Mouse (Mus musculus) frontal cortex, postnatal 25 days (tissue): ENCODE measurements around the gene Mapk8ip3.
A peak's percentile ranks its signal among the peaks of the same experiment; 100 is the strongest.

Experiments
- DNase-seq, 2 experiments: peaks; one replicate each; pipeline ENCODE4 v3.0.0; 2022; ENCODE audit warnings: low spot score in 2 of 2

The Mapk8ip3 gene

DNA sequence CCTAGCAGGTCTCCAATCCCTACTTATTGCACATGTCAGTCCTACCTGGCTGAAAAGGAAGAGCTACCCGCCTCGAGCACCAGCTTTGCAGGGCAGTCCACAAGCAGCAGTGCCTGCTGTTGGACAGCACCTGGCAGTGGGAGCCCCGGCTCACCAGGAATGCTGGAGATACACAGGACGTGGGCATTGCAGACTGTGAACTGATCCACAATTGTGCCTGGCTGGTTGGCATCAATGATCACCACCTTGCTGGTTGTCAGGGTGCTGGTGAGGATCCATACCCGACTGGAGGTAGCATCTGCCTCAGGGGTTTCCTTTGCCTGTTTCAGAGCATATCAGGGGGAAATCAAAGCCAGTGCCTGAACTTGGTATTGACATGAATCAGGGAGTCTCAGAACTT lies 34.7 kb downstream of the Mapk8ip3 start:
- no peak for DNase-seq

DNA sequence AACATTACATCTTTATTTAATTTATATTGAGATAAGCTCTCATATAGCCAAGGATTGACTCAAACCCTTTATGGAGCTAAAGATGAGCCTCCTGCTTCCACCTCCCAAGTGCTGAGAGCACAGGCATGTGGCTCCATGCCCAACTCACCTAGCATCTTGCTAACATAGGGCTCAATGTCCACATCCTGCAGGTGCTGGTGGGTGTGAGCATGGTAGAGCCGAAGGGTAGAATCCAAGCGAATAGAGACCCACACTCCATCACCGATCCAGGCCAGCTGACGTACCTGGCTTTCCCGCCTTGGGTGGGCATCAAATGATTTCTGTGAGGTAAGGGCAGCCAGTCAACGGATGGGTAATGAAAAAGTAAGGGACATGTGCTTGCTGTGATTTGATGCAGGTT lies 36.8 kb downstream of the Mapk8ip3 start:
- no peak for DNase-seq

DNA sequence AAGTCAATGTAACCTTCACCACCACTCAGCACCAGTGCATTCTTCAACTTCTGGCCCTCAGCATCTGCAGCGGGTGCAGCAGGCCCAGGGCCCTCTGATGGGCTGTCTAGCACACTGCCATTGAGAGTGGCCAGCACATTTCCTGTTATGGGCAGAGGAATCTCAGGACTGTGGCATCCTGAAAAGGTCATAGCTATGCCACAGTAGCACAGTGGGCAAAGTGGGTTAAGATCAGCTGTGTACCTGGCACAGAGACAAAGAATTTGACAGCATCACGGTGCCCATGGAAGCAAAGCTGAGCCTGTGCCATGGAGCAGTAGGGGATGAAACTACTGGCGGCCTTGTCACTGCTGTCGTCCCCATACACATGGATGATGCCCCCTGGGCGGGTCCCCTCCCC lies 37.6 kb downstream of the Mapk8ip3 start:
- DNase-seq = no peak

DNA sequence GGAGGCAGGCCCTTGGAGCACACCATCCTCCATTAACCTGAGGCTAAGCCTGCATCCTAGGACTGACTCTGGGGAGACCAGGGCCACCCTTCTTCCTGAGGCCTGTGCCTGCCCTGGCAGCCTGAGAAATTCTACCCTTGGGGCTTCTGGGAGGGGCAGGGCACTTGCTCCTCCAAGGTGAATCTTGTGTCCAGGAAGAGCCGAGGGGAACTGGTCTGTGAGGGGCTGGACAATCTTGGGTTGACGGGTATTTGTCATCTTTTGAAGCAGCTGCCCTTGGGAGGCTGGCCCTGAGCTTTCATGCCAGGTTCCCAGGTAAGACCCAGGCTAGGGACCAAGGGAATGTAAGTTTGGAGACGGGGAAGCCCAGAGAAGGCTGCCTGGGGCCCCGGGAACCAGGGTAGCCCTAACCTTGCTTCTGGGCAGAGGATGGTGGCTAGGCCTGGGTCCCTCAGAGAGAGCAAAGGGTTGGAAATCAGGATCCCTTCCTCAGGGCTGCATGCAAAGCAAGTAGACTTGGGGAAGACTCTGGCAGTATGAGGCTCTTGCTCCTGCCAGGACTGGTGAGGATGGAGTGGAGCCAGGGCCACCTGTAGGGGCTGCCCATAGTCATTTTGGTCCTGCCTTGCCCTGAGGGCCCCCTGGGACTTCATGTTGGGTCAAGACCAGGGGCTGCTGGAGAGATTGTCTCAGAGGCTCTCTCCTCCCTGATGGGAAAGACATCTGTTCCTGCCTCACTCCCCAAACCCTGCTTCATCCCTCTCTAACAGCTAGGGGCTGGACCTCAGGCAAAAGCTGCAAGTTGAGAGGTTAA lies 38.5 kb downstream of the Mapk8ip3 start:
- no peak for DNase-seq

DNA sequence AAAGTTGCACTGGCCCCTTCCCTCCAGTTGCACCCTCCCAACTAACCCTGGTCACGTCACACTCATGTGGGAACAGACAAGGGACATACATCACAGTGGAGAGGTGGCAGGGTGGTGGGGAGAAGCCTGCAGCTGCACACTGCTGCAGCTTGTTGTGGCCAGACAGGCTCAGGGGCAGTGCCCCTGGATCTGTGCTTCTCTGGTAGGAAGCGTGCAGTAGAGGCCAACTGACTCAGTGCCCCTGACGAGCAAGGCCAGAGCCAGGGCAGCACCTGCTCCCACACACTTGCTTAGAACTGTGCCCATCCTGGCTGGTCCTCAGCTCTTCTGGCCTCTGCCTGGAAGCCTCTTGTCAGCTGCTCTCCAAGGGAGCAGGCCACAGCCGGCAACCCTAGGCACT lies 39.2 kb downstream of the Mapk8ip3 start:
- no peak for DNase-seq

DNA sequence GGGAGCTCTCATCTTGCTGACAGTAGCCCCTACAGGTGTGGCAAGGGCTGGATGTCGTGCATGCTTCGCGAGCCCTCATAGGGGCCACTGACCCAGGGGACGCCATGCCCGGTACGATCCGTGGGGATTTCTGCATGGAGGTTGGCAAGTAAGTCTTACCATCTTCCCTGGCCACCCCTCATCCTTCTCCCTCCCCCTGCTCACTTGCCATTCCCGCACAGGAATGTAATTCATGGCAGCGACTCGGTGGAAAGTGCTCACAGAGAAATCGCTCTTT lies 39.8 kb downstream of the Mapk8ip3 start:
- DNase-seq = no peak

DNA sequence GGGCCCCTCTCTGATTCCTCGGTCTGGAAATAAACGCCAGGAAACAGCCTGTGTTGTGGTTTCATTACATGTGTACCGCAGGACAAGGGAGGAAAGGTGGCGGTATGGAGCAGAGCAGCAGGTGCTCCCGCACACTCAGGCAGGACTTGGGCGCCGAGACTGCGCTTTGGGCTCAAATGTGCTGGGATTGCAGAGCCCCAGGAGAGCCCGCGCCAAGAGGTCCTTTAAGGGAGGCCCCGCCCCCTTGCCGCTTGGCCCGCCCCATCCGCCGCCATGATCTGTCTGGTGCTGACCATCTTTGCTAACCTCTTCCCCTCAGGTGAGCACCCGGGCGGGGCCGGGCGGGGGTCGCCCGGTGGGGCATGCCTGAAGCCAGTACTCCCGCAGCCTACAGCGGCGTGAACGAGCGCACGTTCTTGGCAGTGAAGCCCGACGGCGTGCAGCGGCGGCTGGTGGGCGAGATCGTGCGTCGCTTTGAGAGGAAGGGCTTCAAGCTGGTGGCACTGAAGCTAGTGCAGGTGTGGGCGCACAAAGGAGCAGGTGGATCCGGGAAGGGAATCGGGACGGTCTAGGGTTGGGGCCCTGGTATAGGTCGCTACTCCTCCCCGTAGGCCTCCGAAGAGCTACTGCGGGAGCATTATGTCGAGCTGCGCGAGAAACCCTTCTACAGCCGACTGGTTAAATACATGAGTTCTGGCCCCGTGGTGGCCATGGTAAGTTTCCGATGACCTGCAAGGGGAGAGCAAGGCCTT lies 40.4 kb downstream of the Mapk8ip3 start, which contains the start of gene Nme3:
Nme3 (plus strand) TSS at position 260 of the 752 bp plus-strand sequence.
- peak in 1 of 2 experiments; percentile 58 for DNase-seq

DNA sequence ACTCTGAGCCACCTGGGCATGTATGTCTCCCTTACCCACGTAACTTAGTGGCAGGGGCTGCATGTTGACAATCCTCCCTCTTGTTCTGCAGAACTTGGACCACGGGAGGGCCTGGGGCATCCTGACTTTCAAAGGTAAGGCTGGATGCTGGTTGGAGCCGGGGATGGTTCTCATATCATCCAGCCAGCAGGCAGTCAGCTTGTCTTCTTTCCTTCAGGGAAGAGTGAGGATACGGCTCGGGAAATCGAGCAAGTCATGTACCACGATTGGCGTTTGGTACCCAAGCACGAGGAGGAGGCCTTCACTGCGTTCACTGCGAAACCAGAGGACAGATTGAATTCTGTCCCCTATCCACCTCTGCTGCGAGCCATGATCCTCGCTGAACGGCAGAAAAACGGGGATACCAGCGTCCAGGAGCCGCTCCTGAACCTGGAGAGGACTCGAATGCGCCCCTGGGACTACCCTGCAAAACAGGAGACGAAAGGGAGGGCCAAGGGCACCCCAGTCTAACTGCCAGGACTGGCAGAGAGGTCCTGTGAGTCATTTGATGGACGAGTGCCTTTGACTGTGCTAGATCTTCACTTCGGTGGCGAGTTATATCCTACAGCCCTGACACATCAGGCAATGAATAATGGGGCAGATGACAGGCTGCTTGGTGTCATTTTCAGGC lies 41.1 kb downstream of the Mapk8ip3 start:
- DNase-seq = no peak

DNA sequence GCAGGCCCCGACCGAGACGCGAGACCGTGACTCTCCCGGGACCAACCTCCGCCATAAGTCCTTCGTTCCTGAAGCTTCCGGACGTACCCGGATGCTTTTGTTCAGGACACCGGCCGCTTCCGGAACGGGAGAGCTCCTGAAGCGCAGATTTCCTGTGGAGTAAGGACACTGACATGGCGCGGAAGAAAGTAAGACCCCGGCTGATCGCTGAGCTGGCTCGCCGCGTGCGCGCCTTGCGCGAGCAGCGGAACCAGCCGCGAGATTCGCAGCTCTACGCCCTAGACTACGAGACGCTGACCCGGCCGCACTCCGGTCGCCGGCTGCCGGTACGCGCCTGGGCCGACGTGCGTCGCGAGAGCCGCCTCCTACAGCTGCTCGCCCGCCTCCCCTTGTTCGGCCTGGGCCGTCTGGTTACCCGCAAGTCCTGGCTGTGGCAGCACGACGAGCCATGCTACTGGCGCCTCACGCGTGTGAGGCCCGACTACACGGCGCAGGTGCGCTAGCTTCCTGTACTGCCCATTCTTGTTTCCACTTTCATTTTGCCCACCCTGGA lies 41.7 kb downstream of the Mapk8ip3 start, which contains the start of the genes Eme2 and Mrps34:
Eme2 (minus strand) TSS at position 93 of the 553 bp plus-strand sequence.
Mrps34 (plus strand) TSS at position 122 of the 553 bp plus-strand sequence.
- peak; percentile 72 to 75 for DNase-seq

DNA sequence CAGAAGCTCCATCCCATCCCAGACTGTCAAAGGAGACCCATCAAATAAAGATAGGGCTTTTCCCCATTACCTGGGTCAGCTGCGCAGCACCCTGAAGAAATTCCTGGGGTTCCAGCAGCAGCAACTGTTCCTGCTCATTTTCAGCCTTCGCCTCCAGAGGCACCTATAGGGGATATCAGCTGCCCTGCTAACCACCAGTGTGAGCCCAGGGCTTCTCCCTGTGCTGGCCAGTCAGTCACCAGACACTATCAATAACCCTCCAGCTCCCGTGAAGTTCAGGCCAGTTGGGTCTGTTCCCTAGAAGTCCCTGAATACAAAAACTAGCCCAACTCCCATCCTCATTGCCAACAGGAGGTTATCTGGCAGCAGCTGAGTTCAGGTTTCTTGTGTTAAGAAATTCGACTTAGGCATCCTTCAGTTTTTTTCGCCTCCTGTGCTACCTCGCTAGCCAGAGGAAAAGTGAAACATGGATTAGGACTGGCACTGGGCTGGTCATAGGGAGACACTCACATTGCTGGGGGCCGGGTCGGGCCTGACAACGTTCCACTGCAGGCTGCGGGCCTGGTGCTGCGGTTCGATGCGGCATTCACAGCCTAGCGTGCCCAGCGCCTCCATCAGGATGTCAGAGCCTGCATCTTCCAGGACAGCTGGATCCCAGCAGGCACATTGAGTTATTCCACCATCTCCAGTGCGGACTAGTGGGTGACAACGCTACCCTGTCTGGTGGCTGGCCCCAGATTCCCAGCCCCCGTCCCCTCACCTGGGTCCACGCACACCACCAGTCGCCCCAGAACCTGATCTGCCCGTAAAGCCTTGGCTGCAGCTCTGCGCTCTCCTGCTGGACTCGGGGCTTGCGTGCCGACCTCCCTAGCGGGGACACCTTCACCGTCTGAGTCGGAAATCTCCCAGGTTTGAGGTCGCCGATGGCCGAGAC lies 42.4 kb downstream of the Mapk8ip3 start:
- no peak for DNase-seq

DNA sequence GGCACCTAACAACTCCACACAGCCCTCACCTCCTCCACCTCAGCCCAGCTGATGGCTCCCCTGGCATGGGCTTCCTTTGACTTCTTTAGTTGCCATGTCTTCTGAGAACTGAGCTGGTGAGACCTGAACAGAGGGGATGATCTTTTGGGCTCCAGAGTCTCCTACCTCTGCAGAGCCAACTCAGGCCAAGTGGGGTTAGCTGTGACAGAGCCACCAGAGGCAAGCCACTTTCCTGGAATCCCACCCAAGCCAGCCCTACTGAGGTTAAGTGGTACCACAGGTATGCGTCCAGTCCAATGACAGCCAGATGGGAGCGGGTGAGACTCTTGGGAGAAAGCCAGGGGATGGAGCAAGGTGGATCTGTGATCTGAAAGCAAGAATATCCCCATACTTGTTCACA lies 43.5 kb downstream of the Mapk8ip3 start:
- no peak for DNase-seq

DNA sequence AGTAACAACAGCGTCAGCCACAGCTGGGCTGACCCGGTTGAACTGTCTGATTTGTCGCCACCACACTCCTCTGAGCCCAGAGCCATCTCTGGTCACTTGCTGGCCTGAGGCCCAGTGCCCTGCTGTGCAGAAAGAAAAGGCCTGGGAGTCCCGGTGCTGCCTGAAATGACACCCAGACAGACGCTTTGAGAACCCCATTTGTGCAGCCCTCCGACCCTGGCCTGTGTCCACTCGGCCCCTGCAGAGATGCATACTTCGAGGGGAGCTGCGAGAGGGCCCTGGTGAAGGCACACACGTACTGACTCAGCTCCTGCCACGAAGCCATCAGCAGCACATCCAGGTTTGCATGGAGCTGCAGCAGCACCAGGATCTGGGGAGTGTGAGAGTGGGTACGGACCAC lies 44.0 kb downstream of the Mapk8ip3 start:
- no peak for DNase-seq

DNA sequence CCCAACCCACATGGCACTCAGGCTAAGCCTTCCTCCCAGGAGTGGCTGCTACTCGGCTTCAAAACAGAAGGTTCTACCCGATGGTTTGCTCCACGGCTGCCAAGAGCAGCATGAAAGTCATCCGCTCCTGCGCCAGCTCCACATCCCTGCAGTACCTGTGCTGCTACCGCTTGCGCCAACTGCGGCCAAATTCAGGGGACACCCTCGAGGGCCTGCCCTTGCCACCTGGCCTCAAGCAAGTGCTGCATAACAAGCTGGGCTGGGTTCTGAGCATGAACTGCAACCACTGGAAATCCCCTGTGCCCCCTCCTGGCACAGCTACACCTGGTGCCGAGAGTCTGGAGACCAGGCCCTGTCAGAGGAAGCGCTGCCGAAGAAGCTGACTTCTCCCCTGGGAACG lies 45.5 kb downstream of the Mapk8ip3 start:
- DNase-seq = no peak

DNA sequence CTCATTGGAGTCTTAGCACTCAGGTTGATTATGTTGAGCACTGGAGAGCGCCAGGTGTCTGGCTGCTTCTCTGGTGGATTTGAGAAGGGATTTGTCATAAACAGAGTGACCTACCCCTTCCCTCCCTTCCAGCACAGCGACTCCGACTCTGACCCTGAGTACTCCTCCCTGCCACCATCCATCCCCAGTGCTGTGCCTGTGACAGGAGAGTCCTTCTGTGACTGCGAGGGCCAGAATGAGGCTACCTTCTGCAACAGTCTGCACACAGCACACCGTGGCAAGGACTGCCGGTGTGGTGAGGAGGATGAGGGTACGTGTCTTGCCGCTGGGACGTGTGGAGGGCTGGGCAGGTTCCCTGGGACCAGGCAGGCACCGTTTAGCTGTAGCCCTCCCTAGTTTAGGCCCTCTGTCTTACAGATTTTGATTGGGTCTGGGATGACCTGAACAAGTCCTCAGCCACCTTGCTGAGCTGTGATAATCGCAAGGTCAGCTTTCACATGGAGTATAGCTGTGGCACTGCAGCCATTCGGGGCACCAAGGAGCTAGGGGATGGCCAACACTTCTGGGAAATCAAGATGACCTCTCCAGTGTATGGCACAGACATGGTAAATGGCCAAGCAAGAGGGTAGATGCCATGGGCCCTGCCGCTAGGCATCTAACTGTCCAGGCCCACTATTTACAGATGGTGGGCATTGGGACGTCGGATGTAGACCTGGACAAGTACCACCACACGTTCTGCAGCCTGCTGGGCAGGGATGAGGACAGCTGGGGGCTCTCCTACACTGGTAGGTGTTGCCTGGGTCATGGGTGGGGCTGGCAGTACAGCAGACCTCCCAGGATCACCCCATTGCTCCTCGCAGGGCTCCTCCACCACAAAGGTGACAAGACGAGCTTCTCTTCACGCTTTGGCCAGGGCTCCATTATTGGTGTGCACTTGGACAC lies 46.4 kb downstream of the Mapk8ip3 start:
- no peak for DNase-seq

DNA sequence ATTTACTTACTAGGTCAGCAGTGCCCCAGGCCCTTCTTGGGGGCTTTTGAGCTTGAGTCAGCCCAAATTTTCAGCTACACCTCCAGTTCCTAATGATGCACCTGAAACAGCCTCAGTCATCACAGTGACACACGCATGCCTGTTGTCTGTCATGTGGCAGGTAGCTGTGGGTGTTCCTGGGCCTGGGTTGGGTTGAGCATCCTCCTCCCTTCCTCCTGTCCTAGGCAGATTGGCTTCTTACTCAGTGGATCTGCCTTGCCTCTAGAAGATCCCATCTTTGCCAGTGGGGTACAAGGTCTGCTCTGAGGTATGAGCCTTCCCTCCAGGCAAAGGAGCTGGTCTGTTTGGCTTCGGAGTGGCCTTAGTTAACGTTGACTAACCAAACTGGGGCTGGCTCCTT lies 47.9 kb downstream of the Mapk8ip3 start:
- DNase-seq = no peak

DNA sequence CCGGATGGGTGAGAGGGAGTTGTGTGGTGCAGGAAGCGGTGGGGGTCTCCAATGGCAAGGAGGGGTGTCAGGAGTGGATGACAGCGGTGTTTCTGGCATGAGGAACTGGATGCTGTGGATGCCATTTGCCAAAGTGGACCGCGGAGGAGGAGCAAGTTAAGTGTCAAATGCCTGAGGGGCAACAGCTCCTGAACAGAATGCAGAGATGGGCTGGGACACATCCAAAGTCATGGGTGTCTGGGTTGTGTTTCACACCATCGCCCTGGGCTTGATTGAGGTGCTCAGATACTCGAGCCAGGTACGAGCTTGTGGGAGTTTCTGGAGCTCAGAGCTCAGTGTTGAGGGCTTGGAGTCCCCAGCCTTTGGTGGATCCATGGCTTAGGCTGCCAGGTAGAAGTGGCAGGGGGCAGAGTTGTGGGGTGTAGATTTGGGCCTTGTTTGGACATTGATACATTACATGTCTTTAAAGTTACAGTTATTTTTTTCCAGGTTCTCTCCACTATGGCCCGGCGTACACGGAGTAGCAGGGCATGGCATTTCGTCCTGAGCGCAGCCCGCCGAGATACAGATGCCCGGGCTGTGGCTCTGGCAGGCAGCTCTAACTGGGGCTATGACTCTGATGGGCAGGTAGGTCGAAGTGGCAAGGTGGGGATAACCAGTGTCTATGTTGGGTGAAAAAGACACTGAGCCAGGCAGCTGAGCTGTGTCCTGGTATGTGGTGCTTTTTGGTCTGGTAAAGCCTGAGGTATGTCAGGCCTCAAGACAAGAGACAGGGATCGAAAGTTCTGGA lies 49.3 kb downstream of the Mapk8ip3 start:
- DNase-seq = no peak

DNA sequence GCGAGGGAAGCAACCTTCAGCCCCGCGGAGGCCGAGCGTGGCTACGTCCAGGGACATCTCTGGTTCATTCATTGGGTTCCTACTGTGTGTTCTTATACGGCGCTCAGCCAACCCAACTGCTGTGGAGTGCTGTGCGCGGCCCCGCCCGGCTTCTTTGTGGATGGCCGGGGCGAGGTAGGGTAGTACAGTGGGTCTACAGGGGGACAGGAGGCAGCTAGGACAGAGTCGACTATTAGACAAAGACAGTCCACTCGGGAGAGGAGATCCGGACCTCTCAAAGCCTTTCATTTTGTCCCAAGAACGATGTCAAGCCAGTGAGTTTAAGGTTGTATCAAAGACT lies 49.9 kb downstream of the Mapk8ip3 start:
- DNase-seq = no peak

DNA sequence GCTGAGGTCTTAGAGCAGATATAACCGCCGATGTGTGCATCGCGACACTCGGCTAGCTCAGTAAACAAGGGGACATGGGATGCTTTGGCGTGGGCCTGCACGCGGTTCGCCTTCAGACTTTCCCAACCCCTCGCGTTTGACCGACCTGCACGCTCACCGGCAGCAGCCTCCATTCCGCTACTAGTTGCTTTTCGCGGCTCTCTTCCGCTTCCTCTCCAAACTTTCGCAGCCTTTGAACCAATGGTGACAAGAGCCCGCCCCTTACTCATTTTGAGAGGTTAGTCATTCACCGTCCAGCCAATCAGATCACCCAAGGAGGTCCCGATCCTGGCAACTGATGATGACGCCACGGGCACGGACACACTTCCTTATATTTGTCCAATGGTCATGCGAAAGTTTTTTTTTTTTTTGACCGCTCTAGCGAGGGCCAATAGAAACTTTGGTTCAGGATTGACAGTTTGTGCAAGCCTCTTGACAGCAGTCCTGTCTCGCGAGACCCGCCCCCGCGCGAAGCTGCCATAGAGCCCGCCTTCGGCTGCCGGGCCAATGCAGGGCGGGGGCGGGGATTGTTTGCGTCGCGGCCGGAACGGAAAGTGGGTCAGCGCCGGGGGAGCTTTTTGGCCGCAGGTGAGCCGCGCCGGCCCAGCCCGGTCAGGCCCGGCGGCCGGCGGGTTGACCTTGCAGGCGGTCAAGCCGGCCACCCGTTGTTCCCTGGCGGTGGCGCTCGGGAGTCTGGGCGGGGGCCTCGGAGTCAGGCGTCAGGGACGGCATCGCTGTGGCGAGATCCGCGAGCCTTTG lies 50.4 kb downstream of the Mapk8ip3 start, which contains the start of the genes Nubp2 and Spsb3:
Nubp2 (minus strand) TSS at position 216 of the 798 bp plus-strand sequence.
Spsb3 (plus strand) TSS at position 510 of the 798 bp plus-strand sequence.
- DNase-seq = peak; percentile 93 to 95
